In the genomic region with DNA sequence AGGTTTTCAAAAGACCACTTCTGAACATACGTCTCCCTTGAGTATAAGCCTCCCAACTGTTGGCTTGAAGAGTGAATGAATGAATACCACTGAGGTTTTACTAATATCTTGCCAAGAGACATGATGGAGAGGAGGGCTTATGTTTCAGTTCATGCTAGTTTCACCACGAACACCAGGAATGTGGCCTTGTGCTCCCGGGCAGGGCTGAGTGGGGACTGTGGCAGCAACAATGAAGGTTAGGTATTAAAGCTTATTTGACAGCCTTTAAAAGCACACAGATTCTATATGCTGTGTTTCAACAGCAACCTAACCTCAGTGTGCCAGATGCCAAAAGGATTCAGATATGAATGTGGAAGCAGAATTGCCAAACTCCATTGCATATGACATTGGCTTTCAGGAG, we compare ENCODE assay signal across 14 mouse cellular contexts.
A peak's percentile ranks its signal among the peaks of the same experiment; 100 is the strongest.
DNase-seq lines count a peak whose midpoint lies in the region; ATAC-seq lines count a peak whose summit lies in the region.
"Had no signal": no experiment of that assay in that cellular context is flagged by ENCODE, and none has a peak within 500 bp of the region (broad histone marks: within the 10 kb centered on the region; RNA-seq: fewer than 3 reads in every experiment).

No protein-coding gene starts in this region.

- no peak overlapping the region for H3K4me2 ChIP-seq in midbrain, embryonic 16.5 days (ENCODE audit: low read length)
- H3K4me2 ChIP-seq in midbrain, embryonic 13.5 days (replicated peaks), result no peak overlapping the region
- H3K4me2 ChIP-seq: embryonic facial prominence, embryonic 15.5 days had no signal

- 26% methylated on average over 3 of the region's 3 CpGs for WGBS in midbrain, embryonic 10.5 days
- WGBS in midbrain, embryonic 16.5 days, result 24% methylated on average over 3 of the region's 3 CpGs
- 21% methylated on average over 3 of the region's 3 CpGs for WGBS in midbrain, embryonic 13.5 days

- no peak for DNase-seq in midbrain, embryonic 10.5 days (ENCODE audit: low spot score)
- peak; percentile 47 for DNase-seq in NIH3T3 (ENCODE audit: low read depth)
- DNase-seq in embryo, embryonic 9.5 days (ENCODE audit: extremely low spot score), result peak; percentile 27
- no peak for DNase-seq in frontal cortex, postnatal 36 days (ENCODE audit: low spot score in 2 of 2)
- DNase-seq: adrenal gland, adult 8-10 months; gastrocnemius, adult 2 months; heart, adult 2 months; kidney, adult 18-20 months had no signal

- H3K9ac ChIP-seq in midbrain, embryonic 16.5 days (ENCODE audit: low read depth, low read length), result no peak overlapping the region
- no peak overlapping the region for H3K9ac ChIP-seq in midbrain, embryonic 13.5 days (replicated peaks)
- H3K9ac ChIP-seq: embryonic facial prominence, embryonic 15.5 days; limb, embryonic 13.5 days; liver, embryonic 14.5 days had no signal

- peaks cover 46% of the 10 kb centered on the region for H3K4me1 ChIP-seq in midbrain, embryonic 10.5 days
- H3K4me1 ChIP-seq in midbrain, embryonic 16.5 days (ENCODE audit: control insufficient read depth, insufficient read depth, low read length), result peaks cover 24% of the 10 kb centered on the region
- peaks cover 38% of the 10 kb centered on the region for H3K4me1 ChIP-seq in midbrain, embryonic 13.5 days (replicated peaks)

- H3K27ac ChIP-seq in midbrain, embryonic 10.5 days (replicated peaks), result peak overlapping the region; percentile 92
- H3K27ac ChIP-seq in midbrain, embryonic 16.5 days (ENCODE audit: low read length), result no peak overlapping the region
- peak overlapping the region; percentile 90 for H3K27ac ChIP-seq in midbrain, embryonic 13.5 days
- H3K27ac ChIP-seq: embryonic facial prominence, embryonic 15.5 days; gastrocnemius, adult 2 months; heart, adult 2 months; limb, embryonic 13.5 days; liver, embryonic 14.5 days had no signal

- no peaks in the 10 kb centered on the region for H3K9me3 ChIP-seq in midbrain, embryonic 10.5 days (replicated peaks)
- H3K9me3 ChIP-seq in midbrain, embryonic 16.5 days (replicated peaks; ENCODE audit: control insufficient read depth, low read length, poor library complexity, severe bottlenecking), result no peaks in the 10 kb centered on the region
- no peaks in the 10 kb centered on the region for H3K9me3 ChIP-seq in midbrain, embryonic 13.5 days
- H3K9me3 ChIP-seq: embryonic facial prominence, embryonic 15.5 days; limb, embryonic 13.5 days had no signal

- H3K4me3 ChIP-seq in midbrain, embryonic 10.5 days, result no peak overlapping the region
- H3K4me3 ChIP-seq in midbrain, embryonic 16.5 days (ENCODE audit: low read depth, low read length), result no peak overlapping the region
- H3K4me3 ChIP-seq in midbrain, embryonic 13.5 days (replicated peaks), result no peak overlapping the region
- H3K4me3 ChIP-seq: embryonic facial prominence, embryonic 15.5 days; gastrocnemius, adult 2 months; heart, adult 2 months; limb, embryonic 13.5 days had no signal

- H3K27me3 ChIP-seq in midbrain, embryonic 10.5 days (ENCODE audit: low read depth, poor library complexity, severe bottlenecking), result no peaks in the 10 kb centered on the region
- no peaks in the 10 kb centered on the region for H3K27me3 ChIP-seq in midbrain, embryonic 16.5 days (ENCODE audit: control insufficient read depth, insufficient read depth, low read depth, low read length)
- no peaks in the 10 kb centered on the region for H3K27me3 ChIP-seq in midbrain, embryonic 13.5 days
- H3K27me3 ChIP-seq: embryonic facial prominence, embryonic 15.5 days; limb, embryonic 13.5 days had no signal

- no peaks in the 10 kb centered on the region for H3K36me3 ChIP-seq in midbrain, embryonic 10.5 days
- H3K36me3 ChIP-seq in midbrain, embryonic 16.5 days (ENCODE audit: control insufficient read depth, insufficient read depth, low read length), result no peaks in the 10 kb centered on the region
- no peaks in the 10 kb centered on the region for H3K36me3 ChIP-seq in midbrain, embryonic 13.5 days
- H3K36me3 ChIP-seq: embryonic facial prominence, embryonic 15.5 days; limb, embryonic 13.5 days had no signal

- no peak for ATAC-seq in midbrain, embryonic 16.5 days
- no peak for ATAC-seq in midbrain, embryonic 13.5 days
- no peak for ATAC-seq in CD4-positive, CD25-positive, alpha-beta regulatory T cell, adult 4 months

Comparison
In these comparisons a context has a peak if more than half of its experiments do, and no peak if none do; other contexts are left out.
1. DNase-seq: peak in NIH3T3 (single experiment) and embryo, embryonic 9.5 days (single experiment); none in midbrain, embryonic 10.5 days (single experiment) and frontal cortex, postnatal 36 days (0 of 2).